Mouse (Mus musculus) kidney, postnatal 0 days (tissue): Measurements from ENCODE around the gene Tagap. TPM values are rescaled to one million over a fixed set of nuclear protein-coding genes. Genes with fewer than 3 reads are reported as not detected.
"Not testable (repeated sequence)": the region's sequence is repeated elsewhere in the genome, so short reads cannot be mapped to it uniquely, and the experiment has no call there.

Source experiments
- ATAC-seq: fragments of 200-750 bp; cut with Nextera tagmentation; replicated peaks from 2 replicates; pipeline ENCODE4 v1.8.0; 2017; ENCODE audit warnings: low read depth, moderate number of reproducible peaks, moderate TSS enrichment, moderate library complexity; ENCODE audit not compliant: low FRiP score
- DNase-seq: peaks from one replicate; pipeline ENCODE4 v3.0.0-alpha.2; 2016; ENCODE audit warnings: low spot score
- H3K27ac ChIP-seq: fragments of 300-500 bp; sonication (generic); 2 replicates; pipeline ENCODE4 v1.5.1; 2014; ENCODE audit warnings: mild to moderate bottlenecking
- H3K27me3 ChIP-seq: fragments of 300-500 bp; sonication (generic); 2 replicates; pipeline ENCODE4 v1.6.1; 2014; ENCODE audit warnings: low read length, mixed read lengths; ENCODE audit not compliant: insufficient read depth
- H3K36me3 ChIP-seq: fragments of 300-500 bp; sonication (generic); 2 replicates; pipeline ENCODE4 v1.6.1; 2014; ENCODE audit warnings: low read length, mixed read lengths; ENCODE audit not compliant: insufficient read depth
- H3K4me1 ChIP-seq: fragments of 300-500 bp; sonication (generic); replicated peaks from 2 replicates; pipeline ENCODE4 v1.6.1; 2014; ENCODE audit warnings: antibody characterized with exemption, low read length, mixed read lengths; ENCODE audit not compliant: insufficient read depth
- H3K4me2 ChIP-seq: fragments of 300-500 bp; sonication (generic); 2 replicates; pipeline ENCODE4 v1.6.1; 2014; ENCODE audit warnings: mild to moderate bottlenecking, low read length, moderate library complexity, mixed read lengths
- H3K4me3 ChIP-seq: fragments of 300-500 bp; sonication (generic); replicated peaks from 2 replicates; pipeline ENCODE4 v1.5.1; 2014; ENCODE audit warnings: low read depth, low read length
- H3K9ac ChIP-seq: fragments of 300-500 bp; sonication (generic); 2 replicates; pipeline ENCODE4 v1.6.1; 2014; ENCODE audit warnings: low read depth, low read length
- H3K9me3 ChIP-seq: fragments of 300-500 bp; sonication (generic); replicated peaks from 2 replicates; pipeline ENCODE4 v1.6.1; 2016; ENCODE audit warnings: low read length, inconsistent platforms, mixed read lengths
- CTCF ChIP-seq: IDR thresholded peaks from 2 replicates; pipeline ENCODE4 v1.5.1; 2016; ENCODE audit warnings: antibody characterized with exemption, low read depth, mild to moderate bottlenecking, moderate library complexity
- WGBS: fragments of 180-500 bp; shearing (Covaris S2); extraction: QIAGEN DNeasy Blood & Tissue Kit; methylation state at CpG from one replicate; pipeline ENCODE4 v1.1.7; 2014; 5-methylcytosine and 5-hydroxymethylcytosine counted together
- polyA plus RNA-seq: library from polyadenylated mRNA; unstranded; fragments of >200 nt; fragmentation: Nextera tagmentation; extraction: Ambion mirVana; gene quantifications from 2 replicates; pipeline ENCODE4 v1.2.1, GENCODE M21; 2015

Gene Tagap
- polyA plus RNA-seq, 1 experiment from 2014 or later, result 0.74 TPM

GRCm38 (mm10) chr17:7964398-7964797 lies 38.6 kb downstream of the Tagap start:
- not testable (repeated sequence) for H3K4me2 ChIP-seq, H3K4me1 ChIP-seq, H3K4me3 ChIP-seq, H3K9ac ChIP-seq, H3K27me3 ChIP-seq, DNase-seq, ATAC-seq, H3K9me3 ChIP-seq, H3K27ac ChIP-seq, H3K36me3 ChIP-seq
- WGBS, result 92% methylated on average over 2 of the region's 2 CpGs

- not testable (repeated sequence) for H3K27ac ChIP-seq, ATAC-seq, H3K36me3 ChIP-seq, H3K27me3 ChIP-seq, H3K9me3 ChIP-seq, H3K4me3 ChIP-seq, H3K4me1 ChIP-seq, H3K9ac ChIP-seq, H3K4me2 ChIP-seq, DNase-seq
- 79% methylated on average over 2 of the region's 5 CpGs for WGBS
These were observed 42.7 kb downstream of the Tagap start for GRCm38 (mm10) chr17:7968490-7968889.

- H3K4me2 ChIP-seq, H3K9ac ChIP-seq, H3K27me3 ChIP-seq, H3K4me1 ChIP-seq, H3K36me3 ChIP-seq, DNase-seq, H3K9me3 ChIP-seq, H3K27ac ChIP-seq, H3K4me3 ChIP-seq: not testable (repeated sequence)
- WGBS, result 8% methylated on average over 1 of the region's 6 CpGs
- ATAC-seq, result peak; percentile 63; the same call in 1 of the 2 replicates
These were observed 44.0 kb downstream of the Tagap start for GRCm38 (mm10) chr17:7969782-7970181.

GRCm38 (mm10) chr17:7983484-7983883 lies 57.7 kb downstream of the Tagap start:
- not testable (repeated sequence) for DNase-seq, H3K27ac ChIP-seq, H3K4me1 ChIP-seq, H3K36me3 ChIP-seq, H3K9ac ChIP-seq, H3K27me3 ChIP-seq, H3K9me3 ChIP-seq, H3K4me3 ChIP-seq, ATAC-seq, H3K4me2 ChIP-seq
- 66% methylated on average over 1 of the region's 2 CpGs for WGBS
- TF ChIP-seq CTCF, result 0 out of 2 replicates have a peak, but pooled peaks have one; percentile 15

Other genes with a start within 250 kb of the Tagap start
- gene Fndc1, start 98.7 kb upstream of the Tagap start, polyA plus RNA-seq, result 3.1 and 3.4 TPM in 2 replicates
- 60.5 and 73.0 TPM in 2 replicates for gene Rsph3a, start 19.6 kb downstream of the Tagap start, polyA plus RNA-seq
- 0.62 and 0.89 TPM in 2 replicates for gene Gm49673, start 221.8 kb downstream of the Tagap start, polyA plus RNA-seq
- gene Rnaset2a, start 222.1 kb downstream of the Tagap start, polyA plus RNA-seq, result 92.4 and 98.7 TPM in 2 replicates
- 28.7 and 33.1 TPM in 2 replicates for gene Fgfr1op, start 239.5 kb downstream of the Tagap start, polyA plus RNA-seq